Mouse (Mus musculus): ENCODE measurements around the gene Gabbr2. TPM values are rescaled to one million over a fixed set of nuclear protein-coding genes. Genes with fewer than 3 reads are reported as not detected.

The Gabbr2 gene
- total and polyA plus RNA-seq, 3 experiments: not detected

DNA sequence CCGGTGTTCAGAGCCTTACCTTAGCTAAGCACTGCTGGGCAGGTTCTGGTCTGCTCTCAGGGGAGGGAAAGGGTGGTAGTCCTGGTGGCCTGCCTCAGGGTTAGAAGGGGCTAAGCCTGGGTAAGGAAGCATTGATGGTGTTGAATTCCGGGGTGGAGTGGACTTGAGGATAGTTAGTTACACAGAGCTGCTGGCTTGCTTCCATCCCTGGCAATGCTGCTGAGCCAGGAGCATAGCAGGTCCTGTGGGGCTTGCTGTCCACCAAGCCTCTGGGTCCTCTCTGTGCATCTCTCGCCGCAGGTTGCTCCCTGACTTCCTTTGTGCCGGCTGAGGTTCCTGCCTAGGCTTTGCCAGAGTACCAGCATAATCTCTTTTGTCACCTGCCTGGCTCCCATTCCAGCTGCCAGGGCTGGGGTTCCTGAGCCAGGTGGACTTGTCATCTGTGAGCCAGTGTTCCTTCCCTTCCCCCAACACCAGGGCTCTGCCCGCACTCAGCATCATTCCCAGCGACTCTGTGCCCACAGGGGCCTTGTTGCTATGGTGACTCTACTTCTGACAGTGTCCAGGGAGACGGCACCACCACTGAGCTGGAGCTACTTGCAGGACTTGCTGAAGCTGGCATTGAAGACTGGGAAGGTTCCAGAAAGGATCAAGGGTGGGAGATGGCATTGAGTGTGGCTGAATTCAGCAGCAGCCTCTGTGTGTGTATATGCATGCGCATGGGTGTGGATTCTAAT lies 262.2 kb downstream of the Gabbr2 start:
- no peak overlapping the region for H3K9ac ChIP-seq (ENCODE audit: insufficient read depth, low read depth)
- in situ Hi-C loops (cut with MboI; ENCODE audit: low pct_ligation_motif_present, low pct_unique_long_range_greater_than_20kb, low sequenced_read_pairs): no loop called here
- H3K27ac ChIP-seq (ENCODE audit: insufficient read depth, low read depth): no peak overlapping the region
- H3K36me3 ChIP-seq (replicated peaks in 1 of 2; ENCODE audit: control insufficient read depth in 1 of 2, insufficient read depth in 1 of 2, low read length in 1 of 2): no peaks in the 10 kb centered on the region
- H3K27me3 ChIP-seq (replicated peaks): peaks cover 13% of the 10 kb centered on the region
- dilution Hi-C loops (cut with MboI; ENCODE audit: extremely low pct_ligation_motif_present, extremely low pct_unique_long_range_greater_than_20kb, low sequenced_read_pairs): no loop called here
- H3K4me3 ChIP-seq (replicated peaks in 1 of 3; ENCODE audit: low read depth in 2 of 3, low read length in 2 of 3, poor library complexity in 1 of 3): no peak overlapping the region
- no peak for DNase-seq (ENCODE audit: extremely low read depth)
- H3K9me3 ChIP-seq (replicated peaks; ENCODE audit: low read length): no peaks in the 10 kb centered on the region
- TF ChIP-seq MAZ (IDR thresholded peaks at IDR 0.05; ENCODE audit: low read depth, low read length) (no peak), EP300 (IDR thresholded peaks at IDR 0.05; ENCODE audit: low read length) (no peak), NELFE (IDR thresholded peaks at IDR 0.05; ENCODE audit: low read depth, low read length) (no peak), PAX5 (IDR thresholded peaks at IDR 0.05; ENCODE audit: low read length) (no peak), ZKSCAN1 (IDR thresholded peaks at IDR 0.05; ENCODE audit: borderline replicate concordance, low read depth, low read length) (no peak), MEF2A (IDR thresholded peaks at IDR 0.05; ENCODE audit: borderline replicate concordance, low read depth, low read length) (no peak), USF1 (IDR thresholded peaks at IDR 0.05; ENCODE audit: low read depth, low read length) (no peak), CTCF (conservative IDR thresholded peaks at IDR 0.05 in 1 of 2, IDR thresholded peaks at IDR 0.05 in 1 of 2; ENCODE audit: low read depth in 2 of 2, low read length in 2 of 2) (no peak), RCOR1 (conservative IDR thresholded peaks at IDR 0.05; ENCODE audit: low read depth, low read length) (no peak), POLR2AphosphoS2 (IDR thresholded peaks at IDR 0.05; ENCODE audit: low read depth, low read length) (no peak)
- H3K4me2 ChIP-seq (ENCODE audit: insufficient read depth, low read depth, poor library complexity, severe bottlenecking): no peak overlapping the region
- H3K4me1 ChIP-seq (ENCODE audit: control insufficient read depth in 1 of 2, insufficient read depth in 2 of 2): no peaks in the 10 kb centered on the region
- H3K79me2 ChIP-seq (replicated peaks; ENCODE audit: control insufficient read depth, extremely low read depth, insufficient read depth, poor library complexity, severe bottlenecking): no peaks in the 10 kb centered on the region

DNA sequence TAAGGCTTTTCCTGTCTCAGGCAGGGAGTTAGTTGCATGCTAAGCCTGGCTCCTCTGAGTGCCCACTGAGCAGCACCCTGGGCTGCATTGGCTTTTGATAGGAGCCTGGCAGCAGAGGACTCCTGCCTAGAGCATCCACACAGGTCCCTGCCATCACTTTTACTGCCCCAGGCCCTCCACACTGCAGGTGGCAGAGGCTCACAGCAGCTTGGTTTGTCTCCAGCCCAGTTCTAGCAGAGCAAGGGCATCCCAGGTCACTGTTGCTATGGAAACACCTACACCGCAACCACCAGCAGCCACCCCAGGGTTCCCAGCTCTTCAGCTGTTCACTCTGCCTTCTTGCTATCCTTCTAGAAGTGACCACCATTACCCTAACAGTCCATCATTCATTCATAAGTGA lies 263.4 kb downstream of the Gabbr2 start:
- TF ChIP-seq RAD21 (IDR thresholded peaks at IDR 0.05; ENCODE audit: low read depth, low read length) (no peak), TCF12 (IDR thresholded peaks at IDR 0.05; ENCODE audit: low read depth, low read length) (no peak), CHD1 (IDR thresholded peaks at IDR 0.05; ENCODE audit: low read depth, low read length) (no peak), UBTF (IDR thresholded peaks at IDR 0.05; ENCODE audit: low read depth, low read length) (no peak), PAX5 (IDR thresholded peaks at IDR 0.05; ENCODE audit: low read length) (no peak), MAFK (IDR thresholded peaks at IDR 0.05; ENCODE audit: insufficient replicate concordance, low read length) (no peak), NRF1 (IDR thresholded peaks at IDR 0.05; ENCODE audit: low read depth, low read length) (no peak), ZMIZ1 (IDR thresholded peaks at IDR 0.05; ENCODE audit: low read depth, low read length) (no peak)
- in situ Hi-C loops (cut with MboI; ENCODE audit: low pct_ligation_motif_present, low pct_unique_long_range_greater_than_20kb, low sequenced_read_pairs) (no loop called here), dilution Hi-C loops (cut with MboI; ENCODE audit: extremely low pct_ligation_motif_present, extremely low pct_unique_long_range_greater_than_20kb, low sequenced_read_pairs) (no loop called here)
- H3K27me3 ChIP-seq (replicated peaks): peaks cover 18% of the 10 kb centered on the region
- no peak overlapping the region for H3K4me3 ChIP-seq (replicated peaks in 1 of 3; ENCODE audit: low read depth in 2 of 3, low read length in 2 of 3, poor library complexity in 1 of 3)
- H3K9me3 ChIP-seq (replicated peaks; ENCODE audit: low read length): no peaks in the 10 kb centered on the region
- H3K36me3 ChIP-seq (replicated peaks in 1 of 2; ENCODE audit: control insufficient read depth in 1 of 2, insufficient read depth in 1 of 2, low read length in 1 of 2): no peaks in the 10 kb centered on the region
- DNase-seq (ENCODE audit: extremely low read depth): no peak
- no peak overlapping the region for H3K9ac ChIP-seq (ENCODE audit: insufficient read depth, low read depth)
- no peak overlapping the region for H3K4me2 ChIP-seq (ENCODE audit: insufficient read depth, low read depth, poor library complexity, severe bottlenecking)
- no peaks in the 10 kb centered on the region for H3K79me2 ChIP-seq (replicated peaks; ENCODE audit: control insufficient read depth, extremely low read depth, insufficient read depth, poor library complexity, severe bottlenecking)
- H3K4me1 ChIP-seq (ENCODE audit: control insufficient read depth in 1 of 2, insufficient read depth in 2 of 2): no peaks in the 10 kb centered on the region
- no peak overlapping the region for H3K27ac ChIP-seq (ENCODE audit: insufficient read depth, low read depth)
